Mouse (Mus musculus) bone marrow macrophage, adult 2 months (primary cell): Measurements from ENCODE around the gene Tmem174.

Experiments
- CTCF ChIP-seq: IDR thresholded peaks from 2 replicates; pipeline ENCODE4 v1.5.1; 2012; ENCODE audit warnings: low read depth, mild to moderate bottlenecking, low read length, moderate library complexity
- POLR2A ChIP-seq: IDR thresholded peaks from 2 replicates; pipeline ENCODE4 v1.6.1; 2012; ENCODE audit warnings: mild to moderate bottlenecking, low read depth, low read length, borderline replicate concordance

DNA sequence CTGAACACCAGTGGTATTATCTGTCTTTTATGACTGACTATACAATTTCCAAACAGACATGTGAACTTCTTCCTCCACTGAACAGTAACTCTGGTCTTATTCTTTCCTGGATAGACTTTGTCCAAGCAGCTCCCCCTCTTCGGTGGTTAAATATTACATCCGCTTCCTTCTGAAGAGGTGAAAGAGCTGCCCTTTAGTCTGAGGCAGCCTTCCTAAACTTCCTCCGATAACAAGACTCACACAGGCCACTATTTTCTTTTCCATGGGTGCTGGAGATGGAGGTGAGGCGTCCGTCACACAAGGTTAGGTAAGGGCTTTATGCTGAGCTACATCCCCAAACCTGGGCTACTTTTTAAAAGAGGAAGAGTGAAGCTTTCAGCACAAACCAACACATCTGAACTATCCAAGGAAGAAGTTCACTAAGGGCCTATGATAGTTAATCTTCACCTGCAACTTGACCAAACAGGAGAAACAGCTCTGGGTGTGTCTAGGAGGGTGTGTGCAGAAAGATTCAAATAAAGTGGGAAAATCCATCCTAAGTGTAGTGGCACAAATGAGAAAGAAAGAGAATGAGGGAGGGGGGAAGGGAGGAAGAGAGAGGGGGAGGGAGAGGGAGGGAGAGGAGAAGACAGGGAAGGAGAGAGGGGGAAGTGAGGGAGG lies 1.4 kb upstream of the Tmem174 start:
- no peak for TF ChIP-seq CTCF
- no peak for TF ChIP-seq POLR2A
